Mouse (Mus musculus) G1E (cell line): ENCODE results near the gene Sugp2. TPM values are rescaled to one million over a fixed set of nuclear protein-coding genes. Genes with fewer than 3 reads are reported as not detected.
A peak's percentile ranks its signal among the peaks of the same experiment; 100 is the strongest.

ENCODE experiments used
- ATAC-seq: 2 replicates; pipeline ENCODE4 v1.8.0; 2016; ENCODE audit warnings: mild to moderate bottlenecking; ENCODE audit not compliant: insufficient number of reproducible peaks, poor library complexity, low FRiP score, severe bottlenecking; ENCODE audit errors: extremely low read depth
- DNase-seq: peaks from one replicate; pipeline ENCODE4 v3.0.0; 2012; ENCODE audit warnings: low spot score
- H3K27me3 ChIP-seq: 2 replicates; pipeline ENCODE4 v1.6.1; 2012; ENCODE audit warnings: mild to moderate bottlenecking, low read length, inconsistent platforms; ENCODE audit not compliant: insufficient read depth
- H3K36me3 ChIP-seq: replicated peaks from 2 replicates; pipeline ENCODE3; 2012; ENCODE audit warnings: mild to moderate bottlenecking, inconsistent platforms
- H3K4me1 ChIP-seq: 2 replicates; pipeline ENCODE4 v1.6.1; 2012; ENCODE audit warnings: low read depth, low read length, inconsistent platforms, mixed read lengths; ENCODE audit not compliant: insufficient read depth
- H3K4me3 ChIP-seq: 2 replicates; pipeline ENCODE4 v1.5.1; 2012; ENCODE audit warnings: low read depth, mild to moderate bottlenecking, inconsistent platforms, low read length, moderate library complexity, mixed read lengths
- H3K9me3 ChIP-seq: replicated peaks from 2 replicates; pipeline ENCODE4 v1.6.1; 2012; ENCODE audit warnings: inconsistent platforms
- CTCF ChIP-seq: IDR thresholded peaks from 2 replicates; pipeline ENCODE4 v1.5.1; 2012; ENCODE audit warnings: low read depth, low read length, inconsistent platforms, mixed read lengths
- GATA1 ChIP-seq: IDR thresholded peaks from 2 replicates; pipeline ENCODE4 v1.6.1; 2012; ENCODE audit warnings: borderline replicate concordance, low read length, inconsistent platforms, mixed read lengths
- GATA2 ChIP-seq: IDR thresholded peaks from 2 replicates; pipeline ENCODE4 v1.6.1; 2012; ENCODE audit warnings: low read depth, low read length, inconsistent platforms, borderline replicate concordance
- POLR2AphosphoS5 ChIP-seq: IDR thresholded peaks from 2 replicates; pipeline ENCODE4 v1.6.1; 2012; ENCODE audit warnings: low read depth, low read length, inconsistent platforms; ENCODE audit not compliant: insufficient replicate concordance
- TAL1 ChIP-seq: conservative IDR thresholded peaks from 2 replicates; pipeline ENCODE4 v1.6.1; 2012; ENCODE audit warnings: low read depth, low read length, inconsistent platforms, mixed read lengths
- polyA plus RNA-seq: library from polyadenylated mRNA; stranded (reverse); fragments of >175 nt; gene quantifications from 2 replicates; pipeline ENCODE4 v1.2.3, GENCODE M21; 2012
- total RNA-seq, 2 experiments: library from RNA; stranded (forward) in 1 of 2; stranded (reverse) in 1 of 2; fragments of 200-1000 nt in 1 of 2; fragments of >200 nt in 1 of 2; fragmentation: Nextera tagmentation in 1 of 2; gene quantifications; 2 replicates each; pipeline ENCODE4 v1.2.3; 2014 to 2017

Sugp2 gene
- total and polyA plus RNA-seq, 3 experiments: 26.5 to 32.5 (median 27.8) TPM

DNA sequence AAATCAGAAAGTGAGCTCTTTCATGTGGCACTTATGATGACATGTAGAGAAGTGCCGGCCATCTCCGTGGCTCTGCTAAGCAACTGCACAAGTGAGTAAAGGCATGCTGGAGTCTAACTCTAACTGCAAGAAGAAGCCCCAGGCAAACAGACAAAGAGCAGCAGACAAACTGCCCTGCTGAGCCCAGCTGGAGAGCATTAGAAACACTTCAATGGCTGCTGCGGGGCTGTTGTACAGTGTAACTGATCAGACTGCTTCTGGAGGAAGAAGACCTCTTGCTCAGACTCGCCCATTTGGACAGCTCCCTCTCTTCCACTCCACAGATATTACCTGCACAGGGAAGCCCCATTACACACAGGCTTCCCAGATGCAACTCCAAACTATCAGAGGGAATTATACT, 6.0 kb upstream of the Sugp2 start:
- Histone ChIP-seq H3K4me1 (peaks cover 14% of the 10 kb centered on the region), H3K4me3 (no peak overlapping the region), H3K27me3 (no peaks in the 10 kb centered on the region; the same call in 1 of the 2 replicates), H3K36me3 (peaks cover 75% of the 10 kb centered on the region), H3K9me3 (no peaks in the 10 kb centered on the region)
- DNase-seq (no peak), ATAC-seq (no peak)
- TF ChIP-seq POLR2AphosphoS5 (no peak), GATA2 (no peak)

DNA sequence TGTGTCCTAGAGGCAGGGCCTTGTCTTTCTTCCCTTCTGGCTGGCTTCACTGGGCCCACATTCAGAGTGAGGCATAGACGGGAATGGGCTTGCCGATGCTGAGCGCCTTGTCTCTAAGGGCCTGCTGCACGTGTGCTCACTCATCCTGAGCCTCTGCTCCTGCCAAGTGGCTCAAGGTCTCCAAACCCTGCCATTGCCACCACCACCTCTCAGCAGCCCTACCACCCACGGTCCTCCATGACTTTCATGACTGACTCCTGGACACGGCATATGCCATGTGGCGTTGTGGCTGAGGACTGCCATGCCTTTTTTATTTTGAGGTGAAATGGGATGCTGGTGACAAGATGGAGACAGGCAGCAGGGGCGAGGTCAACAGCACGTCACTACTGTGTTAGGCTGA, 3.2 kb upstream of the Sugp2 start:
- Histone ChIP-seq H3K9me3 (no peaks in the 10 kb centered on the region), H3K36me3 (peaks cover 49% of the 10 kb centered on the region), H3K4me1 (peaks cover 27% of the 10 kb centered on the region), H3K27me3 (no peaks in the 10 kb centered on the region; the same call in 1 of the 2 replicates), H3K4me3 (no peak overlapping the region)
- DNase-seq: no peak
- ATAC-seq: no peak
- no peak for TF ChIP-seq POLR2AphosphoS5
- no peak for TF ChIP-seq CTCF
- no peak for TF ChIP-seq GATA2
- no peak for TF ChIP-seq GATA1
- TF ChIP-seq TAL1: no peak

DNA sequence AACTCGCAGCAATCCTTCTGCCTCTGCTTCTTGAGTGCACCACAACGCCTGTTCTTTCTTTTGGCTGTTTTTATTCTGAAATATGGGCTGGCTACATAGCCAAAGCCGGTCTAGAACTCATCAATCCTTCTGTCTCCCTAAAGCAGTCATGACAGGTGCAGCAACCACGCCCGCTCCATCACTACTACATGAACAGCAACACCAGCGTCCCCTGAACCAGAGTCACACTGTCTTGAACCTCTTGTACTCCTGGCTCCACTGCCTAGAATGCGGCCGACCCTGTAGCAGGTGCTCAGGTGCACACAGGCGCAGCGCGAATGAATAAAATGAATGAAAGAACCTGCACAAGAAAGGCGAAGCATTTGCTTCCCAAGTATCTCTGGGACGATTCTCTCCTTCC, 420 bp upstream of the Sugp2 start:
- Histone ChIP-seq H3K4me3 (peak overlapping the region; percentile 79), H3K27me3 (no peaks in the 10 kb centered on the region; the same call in 1 of the 2 replicates), H3K4me1 (peaks cover 49% of the 10 kb centered on the region), H3K36me3 (peaks cover 57% of the 10 kb centered on the region), H3K9me3 (no peaks in the 10 kb centered on the region)
- DNase-seq: no peak
- ATAC-seq: no peak
- TF ChIP-seq CTCF (no peak), POLR2AphosphoS5 (no peak), GATA1 (no peak), TAL1 (no peak), GATA2 (no peak)

DNA sequence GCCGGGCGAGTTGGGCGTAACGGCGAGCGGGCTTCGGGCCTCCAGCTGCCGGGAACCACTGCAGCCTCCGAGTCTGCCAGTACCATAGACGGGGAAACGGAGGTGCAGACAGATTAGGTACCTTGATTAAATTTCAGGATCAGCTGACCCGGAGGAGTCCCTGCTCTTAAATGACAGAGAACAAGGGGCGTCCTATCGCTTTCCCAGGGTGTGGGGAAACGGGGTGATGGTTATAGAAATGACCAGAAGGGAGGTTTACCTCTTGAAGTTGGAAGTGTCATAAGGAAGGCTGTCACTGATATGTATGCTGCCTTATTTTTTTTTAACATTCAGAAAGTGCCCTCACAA, 729 bp downstream of the Sugp2 start:
- Histone ChIP-seq H3K36me3 (peaks cover 55% of the 10 kb centered on the region), H3K4me3 (peak overlapping the region; percentile 79), H3K9me3 (no peaks in the 10 kb centered on the region), H3K27me3 (no peaks in the 10 kb centered on the region; the same call in 1 of the 2 replicates), H3K4me1 (peaks cover 50% of the 10 kb centered on the region)
- no peak for TF ChIP-seq GATA1
- no peak for TF ChIP-seq POLR2AphosphoS5
- TF ChIP-seq CTCF: no peak
- TF ChIP-seq TAL1: no peak
- no peak for TF ChIP-seq GATA2
- ATAC-seq: no peak
- DNase-seq: no peak

DNA sequence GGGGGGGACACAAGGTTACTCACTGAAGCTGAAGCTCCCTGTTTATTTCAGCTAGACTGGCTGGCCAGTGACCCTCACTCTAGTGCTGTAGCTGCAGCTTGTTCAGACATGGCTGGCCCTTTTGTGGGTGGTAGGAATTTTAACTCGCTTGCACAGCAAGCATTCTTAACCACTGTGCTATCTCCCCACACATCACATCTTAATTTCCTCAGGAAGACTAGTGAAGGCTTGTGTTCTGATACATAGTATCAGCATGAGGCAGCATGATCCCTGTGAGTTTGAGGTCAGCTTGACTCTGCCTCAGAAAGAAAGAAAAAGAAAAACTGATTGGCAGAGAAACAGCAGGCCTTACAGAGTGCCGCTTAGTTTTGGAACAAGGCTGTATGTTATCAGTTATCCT, 3.8 kb downstream of the Sugp2 start:
- ATAC-seq (no peak), DNase-seq (no peak)
- Histone ChIP-seq H3K27me3 (no peaks in the 10 kb centered on the region), H3K4me1 (peaks cover 42% of the 10 kb centered on the region), H3K9me3 (no peaks in the 10 kb centered on the region), H3K36me3 (peaks cover 69% of the 10 kb centered on the region), H3K4me3 (no peak overlapping the region)
- TF ChIP-seq TAL1 (peak; percentile 20; the same call in 1 of the 2 replicates), GATA2 (no peak)

DNA sequence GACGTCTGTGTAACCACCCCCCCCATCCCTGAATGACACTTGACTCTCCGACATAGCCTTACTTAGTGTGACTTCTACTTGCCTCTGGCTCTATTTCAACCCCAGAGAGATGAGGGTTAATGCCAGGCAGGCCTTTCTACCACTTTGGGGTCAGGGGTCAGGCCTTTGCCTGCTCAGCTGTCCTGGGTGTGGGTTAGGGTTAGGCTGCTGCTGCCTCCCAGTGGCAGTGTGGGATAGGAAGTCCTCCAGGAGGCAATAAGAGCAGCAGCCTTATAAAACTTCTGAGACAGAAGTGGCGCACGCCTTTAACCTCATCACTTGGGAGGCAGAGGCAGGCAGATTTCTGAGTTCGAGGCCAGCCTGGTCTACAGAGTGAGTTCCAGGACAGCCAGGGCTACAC, 6.6 kb downstream of the Sugp2 start:
- peaks cover 95% of the 10 kb centered on the region for H3K36me3 ChIP-seq
- DNase-seq: no peak
- H3K27me3 ChIP-seq: no peaks in the 10 kb centered on the region
- ATAC-seq: no peak
- peaks cover 37% of the 10 kb centered on the region for H3K4me1 ChIP-seq
- no peak overlapping the region for H3K4me3 ChIP-seq
- no peak for TF ChIP-seq GATA2
- TF ChIP-seq GATA1: no peak
- no peak for TF ChIP-seq POLR2AphosphoS5
- no peak for TF ChIP-seq TAL1
- TF ChIP-seq CTCF: no peak
- no peaks in the 10 kb centered on the region for H3K9me3 ChIP-seq

DNA sequence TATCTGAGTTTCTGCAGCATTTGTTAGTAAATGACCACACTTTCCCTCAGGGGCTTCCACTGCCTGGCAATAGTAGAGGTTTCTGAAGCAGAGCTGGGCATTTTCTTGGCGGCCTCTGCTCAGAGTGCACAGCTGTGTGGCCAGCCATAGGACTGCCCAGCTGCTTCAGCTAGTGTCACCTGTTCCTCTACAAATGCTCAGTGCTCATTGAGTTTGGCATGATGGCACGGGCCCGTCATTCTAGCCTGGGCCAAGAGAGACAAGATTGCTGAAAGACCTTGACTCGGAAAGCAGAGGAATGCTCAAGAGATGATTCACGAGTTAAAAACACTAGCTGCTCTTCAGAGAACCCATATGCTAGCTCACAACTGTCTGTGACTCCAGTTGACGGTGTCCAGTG, 12.6 kb downstream of the Sugp2 start:
- no peaks in the 10 kb centered on the region for H3K27me3 ChIP-seq
- DNase-seq (no peak), ATAC-seq (no peak)
- H3K36me3 ChIP-seq: peaks cover 94% of the 10 kb centered on the region
- peaks cover 10% of the 10 kb centered on the region; the same call in 1 of the 2 replicates for H3K4me1 ChIP-seq
- H3K4me3 ChIP-seq: no peak overlapping the region
- no peaks in the 10 kb centered on the region for H3K9me3 ChIP-seq
- TF ChIP-seq CTCF (no peak), GATA1 (no peak), POLR2AphosphoS5 (no peak), GATA2 (no peak), TAL1 (no peak)
